Mouse (Mus musculus) limb, embryonic 11.5 days (tissue): ENCODE measurements around the gene Dph6. TPM values are rescaled to one million over a fixed set of nuclear protein-coding genes. Genes with fewer than 3 reads are reported as not detected.
"Not testable (repeated sequence)": the region's sequence is repeated elsewhere in the genome, so short reads cannot be mapped to it uniquely, and the experiment has no call there.

Experiments
- ATAC-seq: fragments of 200-750 bp; cut with Nextera tagmentation; 2 replicates; pipeline ENCODE4 v1.8.0; 2017; ENCODE audit warnings: low read depth; ENCODE audit not compliant: insufficient number of reproducible peaks, low FRiP score, low TSS enrichment
- DNase-seq: peaks from one replicate; pipeline ENCODE4 v3.0.0-alpha.2; 2015; ENCODE audit warnings: low spot score
- H3K27ac ChIP-seq: fragments of 300-500 bp; sonication (generic); replicated peaks from 2 replicates; pipeline ENCODE4 v1.5.1; 2014; ENCODE audit warnings: low read depth, mild to moderate bottlenecking, low read length
- H3K27me3 ChIP-seq: fragments of 300-500 bp; sonication (generic); 2 replicates; pipeline ENCODE4 v1.6.1; 2014; ENCODE audit warnings: mild to moderate bottlenecking, low read length, mixed read lengths; ENCODE audit not compliant: control insufficient read depth, insufficient read depth
- H3K36me3 ChIP-seq: fragments of 300-500 bp; sonication (generic); 2 replicates; pipeline ENCODE4 v1.6.1; 2014; ENCODE audit warnings: mild to moderate bottlenecking, low read length, moderate library complexity, mixed read lengths; ENCODE audit not compliant: control insufficient read depth, insufficient read depth
- H3K4me1 ChIP-seq: fragments of 300-500 bp; sonication (generic); 2 replicates; pipeline ENCODE4 v1.6.1; 2014; ENCODE audit warnings: low read length, mixed read lengths; ENCODE audit not compliant: control insufficient read depth, insufficient read depth
- H3K4me2 ChIP-seq: fragments of 300-500 bp; sonication (generic); 2 replicates; pipeline ENCODE4 v1.6.1; 2014; ENCODE audit warnings: low read depth, mild to moderate bottlenecking, moderate library complexity; ENCODE audit not compliant: severe bottlenecking
- H3K4me3 ChIP-seq: fragments of 300-500 bp; sonication (generic); 2 replicates; pipeline ENCODE4 v1.5.1; 2014; ENCODE audit warnings: low read depth, low read length
- H3K9ac ChIP-seq: fragments of 300-500 bp; sonication (generic); 2 replicates; pipeline ENCODE4 v1.6.1; 2014; ENCODE audit warnings: mild to moderate bottlenecking, low read length
- H3K9me3 ChIP-seq: fragments of 300-500 bp; sonication (generic); 2 replicates; pipeline ENCODE4 v1.6.1; 2016; ENCODE audit warnings: low read length; ENCODE audit not compliant: control insufficient read depth
- WGBS: fragments of 180-500 bp; shearing (Covaris S2); extraction: QIAGEN DNeasy Blood & Tissue Kit; methylation state at CpG from one replicate; pipeline ENCODE4 v1.1.7; 2014; 5-methylcytosine and 5-hydroxymethylcytosine counted together
- polyA plus RNA-seq: library from polyadenylated mRNA; unstranded; fragments of >200 nt; fragmentation: Nextera tagmentation; extraction: Ambion mirVana; gene quantifications from 2 replicates; pipeline ENCODE4 v1.2.1, GENCODE M21; 2014

Dph6 gene
- polyA plus RNA-seq, 1 experiment from 2014 or later, result 24.3 TPM

DNA sequence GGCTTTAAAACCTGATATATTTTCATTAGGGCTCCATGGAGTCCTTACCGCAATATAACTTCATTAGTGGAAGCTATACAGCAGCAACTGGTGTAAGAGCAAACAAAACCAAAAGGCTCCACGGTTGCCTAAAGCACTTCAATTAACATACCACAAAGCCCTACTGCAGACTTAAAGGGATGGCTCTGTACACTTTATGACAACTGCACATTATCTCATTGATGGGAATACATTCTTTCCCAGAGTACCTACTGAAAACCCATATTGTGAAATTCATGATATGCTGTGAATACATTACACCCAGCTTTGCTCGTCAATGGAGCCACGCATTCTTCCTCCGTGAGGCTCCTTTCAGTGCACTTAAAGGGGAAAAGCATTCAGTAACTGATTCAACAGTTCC is 8.5 kb downstream of the Dph6 start:
- Histone ChIP-seq H3K36me3 (no peaks in the 10 kb centered on the region), H3K4me2 (no peak overlapping the region), H3K9ac (no peak overlapping the region), H3K4me1 (no peaks in the 10 kb centered on the region), H3K27ac (no peak overlapping the region), H3K9me3 (no peaks in the 10 kb centered on the region), H3K27me3 (no peaks in the 10 kb centered on the region), H3K4me3 (no peak overlapping the region)
- 77% methylated on average over 5 of the region's 5 CpGs for WGBS
- ATAC-seq (no peak), DNase-seq (no peak)

DNA sequence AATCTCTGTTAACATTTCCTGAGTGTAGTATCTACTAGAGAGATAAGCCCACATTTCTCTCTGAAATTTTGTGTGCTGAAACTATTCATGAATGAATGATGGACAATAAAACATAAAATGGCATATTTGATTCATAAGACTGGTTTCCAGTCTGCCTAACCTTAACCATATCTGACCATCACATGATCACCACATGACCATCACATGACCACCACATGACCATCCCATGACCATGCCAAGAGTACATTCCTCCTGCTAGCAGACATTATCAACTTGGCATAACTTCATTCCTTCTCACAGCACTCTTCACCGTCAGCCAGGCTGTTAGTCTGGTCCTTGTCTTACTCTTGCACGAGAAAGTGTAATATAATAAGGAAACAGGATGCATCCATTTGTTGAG is 10.9 kb downstream of the Dph6 start:
- Histone ChIP-seq H3K27ac (no peak overlapping the region), H3K4me2 (no peak overlapping the region), H3K4me1 (no peaks in the 10 kb centered on the region), H3K27me3 (no peaks in the 10 kb centered on the region), H3K36me3 (no peaks in the 10 kb centered on the region), H3K4me3 (no peak overlapping the region), H3K9ac (no peak overlapping the region), H3K9me3 (no peaks in the 10 kb centered on the region)
- WGBS, result 95% methylated on average over 2 of the region's 2 CpGs
- no peak for DNase-seq
- no peak for ATAC-seq

GRCm38 (mm10) chr2:114624683-114625082 is 30.1 kb downstream of the Dph6 start:
- no peak for DNase-seq
- ATAC-seq, result no peak
- Histone ChIP-seq H3K27me3 (no peaks in the 10 kb centered on the region), H3K9ac (no peak overlapping the region), H3K27ac (no peak overlapping the region), H3K4me3 (no peak overlapping the region), H3K9me3 (no peaks in the 10 kb centered on the region), H3K36me3 (no peaks in the 10 kb centered on the region), H3K4me2 (no peak overlapping the region), H3K4me1 (no peaks in the 10 kb centered on the region)
- 40% methylated on average over 4 of the region's 4 CpGs for WGBS

DNA sequence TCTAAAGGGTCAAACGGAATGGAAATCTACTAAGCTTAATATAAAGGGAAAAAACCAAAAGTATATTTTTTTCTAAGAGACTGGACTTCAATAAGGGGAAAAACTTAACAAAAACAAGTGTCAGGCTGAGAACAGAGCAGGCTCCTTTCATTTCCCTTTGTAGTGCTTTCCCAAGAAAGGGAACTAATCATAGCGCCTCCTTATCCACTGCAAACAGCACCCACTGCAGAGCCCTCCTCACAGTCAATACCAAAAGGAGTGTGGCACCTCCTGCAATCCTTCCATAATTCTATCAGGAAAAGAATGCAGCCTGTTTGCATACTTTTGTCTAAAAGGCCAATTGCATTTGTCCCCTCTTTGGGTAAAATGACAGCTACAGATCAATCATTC is 32.2 kb downstream of the Dph6 start:
- Histone ChIP-seq H3K9me3 (no peaks in the 10 kb centered on the region), H3K27me3 (no peaks in the 10 kb centered on the region), H3K4me2 (no peak overlapping the region), H3K4me3 (no peak overlapping the region), H3K36me3 (no peaks in the 10 kb centered on the region), H3K9ac (no peak overlapping the region), H3K27ac (no peak overlapping the region), H3K4me1 (no peaks in the 10 kb centered on the region)
- ATAC-seq (no peak), DNase-seq (no peak)
- WGBS, result 6% methylated on average over 2 of the region's 2 CpGs

DNA sequence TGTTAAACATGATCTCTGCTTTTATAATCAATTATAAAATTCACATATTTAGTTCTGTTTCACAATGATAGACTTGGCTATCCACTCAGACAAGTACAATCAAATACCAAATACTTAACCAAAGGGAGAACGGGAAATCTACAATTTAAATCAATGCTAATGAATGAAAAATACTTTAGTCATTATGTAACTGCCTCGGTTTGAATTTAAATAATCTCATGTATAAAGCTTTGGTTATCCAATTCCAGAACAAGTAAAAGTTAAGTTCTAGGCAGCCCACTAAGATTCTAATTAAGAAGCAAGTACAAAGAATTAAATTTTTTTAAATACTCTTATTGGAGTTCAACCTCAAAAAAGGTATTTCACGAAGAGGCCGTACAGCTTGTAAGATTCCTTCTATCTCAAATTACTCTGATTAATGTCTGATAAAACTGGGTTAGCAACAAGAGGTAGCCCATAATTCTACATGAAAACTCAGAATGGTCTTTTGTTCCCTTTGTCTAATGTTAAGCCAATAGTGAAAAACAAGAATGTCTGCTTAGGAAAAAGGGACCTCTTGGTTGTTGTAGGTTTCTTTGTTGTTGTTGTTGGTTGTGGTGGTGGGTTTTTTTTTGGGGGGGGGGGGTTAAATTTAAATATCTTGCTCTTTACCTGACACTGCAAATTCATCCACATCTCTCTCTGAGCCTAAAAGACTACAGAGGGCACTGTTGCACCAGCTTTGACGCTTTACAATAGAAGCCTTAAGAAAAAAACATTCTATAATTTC is 32.8 kb downstream of the Dph6 start:
- Histone ChIP-seq H3K4me3 (no peak overlapping the region), H3K27me3 (no peaks in the 10 kb centered on the region), H3K9me3 (no peaks in the 10 kb centered on the region), H3K4me1 (no peaks in the 10 kb centered on the region), H3K27ac (no peak overlapping the region), H3K4me2 (no peak overlapping the region), H3K36me3 (no peaks in the 10 kb centered on the region), H3K9ac (no peak overlapping the region)
- no peak for ATAC-seq
- no peak for DNase-seq
- WGBS, result 60% methylated on average over 5 of the region's 5 CpGs

DNA sequence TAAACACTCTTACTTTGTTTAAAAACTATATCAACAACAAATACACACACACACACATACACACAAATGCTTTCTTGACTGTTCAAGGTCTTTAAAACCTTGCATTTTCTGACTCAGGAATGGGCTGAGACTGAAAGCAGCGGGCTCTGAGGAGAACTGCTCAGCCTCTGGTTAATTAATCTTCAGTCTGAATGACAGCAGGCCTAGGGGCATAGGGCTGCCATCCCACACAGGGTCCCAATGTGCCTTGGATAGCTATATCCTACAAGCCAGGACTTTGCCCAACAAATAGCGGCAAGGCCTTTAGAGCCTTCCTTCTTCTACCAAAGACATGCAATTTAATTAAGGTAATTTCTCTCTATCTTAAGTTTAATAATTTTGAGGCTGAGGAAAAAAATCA is 43.2 kb downstream of the Dph6 start:
- DNase-seq, result no peak
- WGBS, result 56% methylated on average over 2 of the region's 2 CpGs

DNA sequence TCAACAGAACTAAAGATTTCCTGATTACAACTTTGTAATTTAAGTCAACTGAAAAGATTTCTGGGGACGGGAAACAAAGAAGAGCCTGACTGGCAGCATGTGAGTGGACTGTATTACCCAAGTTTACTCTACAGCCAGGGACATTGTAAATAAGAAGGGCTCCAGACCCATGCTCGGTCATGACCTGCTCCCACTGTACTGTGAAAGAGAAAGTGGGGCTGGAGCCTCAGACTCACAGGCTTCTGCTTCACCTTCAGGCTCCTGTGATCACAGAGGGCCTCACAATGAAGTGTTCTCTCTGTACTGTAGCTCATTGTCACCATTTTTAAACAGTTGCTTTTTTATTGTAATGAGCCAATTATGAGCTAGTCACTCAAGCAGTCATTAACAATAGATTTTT is 44.7 kb downstream of the Dph6 start:
- H3K36me3 ChIP-seq, result no peaks in the 10 kb centered on the region
- WGBS, result 39% methylated on average over 2 of the region's 2 CpGs

More for the DNA sequence above, 43.2 kb downstream of the Dph6 start:
- H3K4me3 ChIP-seq, result no peak overlapping the region
- no peak overlapping the region for H3K4me2 ChIP-seq
- H3K27me3 ChIP-seq, result no peaks in the 10 kb centered on the region
- H3K36me3 ChIP-seq, result no peaks in the 10 kb centered on the region
- no peaks in the 10 kb centered on the region for H3K9me3 ChIP-seq
- ATAC-seq, result no peak
- no peak overlapping the region for H3K9ac ChIP-seq
- no peak overlapping the region for H3K27ac ChIP-seq
- no peaks in the 10 kb centered on the region for H3K4me1 ChIP-seq

GRCm38 (mm10) chr2:114605202-114605601 is 49.6 kb downstream of the Dph6 start:
- ATAC-seq, H3K4me3 ChIP-seq: not testable (repeated sequence)

More for the DNA sequence above, 44.7 kb downstream of the Dph6 start:
- H3K4me2 ChIP-seq, result no peak overlapping the region
- DNase-seq (no peak), ATAC-seq (no peak)
- H3K27ac ChIP-seq, result no peak overlapping the region
- H3K27me3 ChIP-seq, result no peaks in the 10 kb centered on the region
- H3K9ac ChIP-seq, result no peak overlapping the region
- no peaks in the 10 kb centered on the region for H3K4me1 ChIP-seq
- H3K4me3 ChIP-seq, result no peak overlapping the region
- H3K9me3 ChIP-seq, result no peaks in the 10 kb centered on the region

DNA sequence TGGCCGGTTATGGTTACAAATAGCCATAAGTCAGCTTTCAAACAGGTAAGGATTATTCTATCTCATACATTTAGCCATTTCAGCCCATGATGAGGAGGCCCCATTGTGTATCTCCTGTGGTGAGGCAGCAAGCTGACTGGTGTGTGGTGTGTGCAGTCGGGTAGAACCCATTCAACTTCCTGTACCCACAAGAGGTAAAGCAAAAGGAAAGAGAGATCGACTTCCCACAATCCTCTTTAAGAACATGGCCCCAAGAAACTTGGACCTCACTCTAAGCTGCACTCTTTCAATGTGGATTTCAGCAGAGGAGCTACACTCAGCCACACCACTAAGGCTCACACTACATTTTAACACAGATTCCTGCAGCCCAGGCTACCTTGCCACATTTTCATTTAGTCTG is 53.6 kb downstream of the Dph6 start:
- H3K4me3 ChIP-seq, result no peak overlapping the region
- DNase-seq (no peak), ATAC-seq (no peak)
- no peaks in the 10 kb centered on the region for H3K27me3 ChIP-seq
- no peaks in the 10 kb centered on the region for H3K4me1 ChIP-seq
- WGBS, result 91% methylated on average over 3 of the region's 3 CpGs
- no peak overlapping the region for H3K9ac ChIP-seq
- no peaks in the 10 kb centered on the region for H3K36me3 ChIP-seq
- no peak overlapping the region for H3K4me2 ChIP-seq
- H3K9me3 ChIP-seq, result no peaks in the 10 kb centered on the region
- no peak overlapping the region for H3K27ac ChIP-seq

More at GRCm38 (mm10) chr2:114605202-114605601, 49.6 kb downstream of the Dph6 start:
- H3K27me3 ChIP-seq, H3K4me1 ChIP-seq, H3K4me2 ChIP-seq, H3K27ac ChIP-seq, H3K9ac ChIP-seq, H3K9me3 ChIP-seq, H3K36me3 ChIP-seq, DNase-seq: not testable (repeated sequence)
